Mouse (Mus musculus): ENCODE measurements around the gene Olfr608. TPM values are rescaled to one million over a fixed set of nuclear protein-coding genes. Genes with fewer than 3 reads are reported as not detected.
"Not testable (repeated sequence)": the region's sequence is repeated elsewhere in the genome, so short reads cannot be mapped to it uniquely, and the experiment has no call there.

Olfr608 gene
- not detected in 2 replicates for polyA plus RNA-seq (2015; fragmentation: Nextera tagmentation; extraction: Ambion mirVana)

DNA sequence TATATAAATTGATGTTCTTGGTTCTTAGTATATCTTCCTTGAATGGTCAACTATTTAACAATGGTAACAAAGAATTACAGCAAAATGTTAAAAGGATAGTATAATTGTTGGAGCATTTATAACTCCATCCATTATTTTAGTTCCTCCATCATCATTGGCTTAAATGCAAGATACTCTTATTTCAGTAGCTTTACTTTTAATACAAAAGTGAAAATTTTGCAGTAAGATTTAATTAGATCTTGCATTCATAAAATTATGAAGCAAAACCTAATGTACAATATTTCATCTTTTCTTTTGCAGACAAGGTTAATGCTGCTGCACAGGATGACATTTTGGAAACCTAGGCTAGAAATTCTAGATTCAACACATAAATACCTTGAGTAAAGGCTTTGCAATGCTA is at the start of gene Olfr608:
Olfr608 (plus strand) TSS at position 301 of the 400 bp plus-strand sequence.
- Histone ChIP-seq H3K4me3 (replicated peaks) (no peak within 1 kb of the TSS), H3K27me3 (no peaks in the 10 kb centered on the region), H3K9me3 (replicated peaks) (no peaks in the 10 kb centered on the region), H3K9ac (no peak within 1 kb of the TSS), H3K4me1 (no peaks in the 10 kb centered on the region), H3K4me2 (no peak within 1 kb of the TSS), H3K27ac (no peak within 1 kb of the TSS), H3K36me3 (no peaks in the 10 kb centered on the region)
- no peak for ATAC-seq (replicated peaks; ENCODE audit: low FRiP score)

DNA sequence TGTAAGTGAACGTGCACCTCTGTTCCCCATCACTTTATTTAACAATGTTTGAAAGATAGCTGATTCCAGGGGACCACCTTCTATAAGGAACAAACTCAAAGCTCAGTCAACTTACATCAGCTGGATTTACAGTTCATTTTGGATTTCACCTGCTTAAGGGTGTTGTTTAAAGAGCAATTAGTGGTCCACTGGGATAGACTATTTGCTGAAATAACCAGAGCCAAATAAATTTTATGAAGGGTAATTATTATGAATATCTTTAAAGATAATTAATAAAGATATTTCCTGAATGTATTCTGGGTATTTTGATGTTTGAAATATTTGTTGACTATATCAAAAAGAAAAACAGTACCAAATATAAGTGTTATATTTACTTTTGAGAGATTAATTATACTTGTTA is 24.3 kb upstream of the Olfr608 start, which contains the start of gene Olfr605:
Olfr605 (minus strand) TSS at position 101 of the 400 bp plus-strand sequence.
- Histone ChIP-seq H3K27ac (no peak within 1 kb of the TSS), H3K4me2 (no peak within 1 kb of the TSS), H3K36me3 (no peaks in the 10 kb centered on the region), H3K9me3 (replicated peaks) (no peaks in the 10 kb centered on the region), H3K4me1 (no peaks in the 10 kb centered on the region), H3K9ac (no peak within 1 kb of the TSS), H3K4me3 (replicated peaks) (no peak within 1 kb of the TSS), H3K27me3 (no peaks in the 10 kb centered on the region)
- ATAC-seq (replicated peaks; ENCODE audit: low FRiP score), result no peak
- WGBS, result 91% methylated on average over 1 of the region's 1 CpGs

DNA sequence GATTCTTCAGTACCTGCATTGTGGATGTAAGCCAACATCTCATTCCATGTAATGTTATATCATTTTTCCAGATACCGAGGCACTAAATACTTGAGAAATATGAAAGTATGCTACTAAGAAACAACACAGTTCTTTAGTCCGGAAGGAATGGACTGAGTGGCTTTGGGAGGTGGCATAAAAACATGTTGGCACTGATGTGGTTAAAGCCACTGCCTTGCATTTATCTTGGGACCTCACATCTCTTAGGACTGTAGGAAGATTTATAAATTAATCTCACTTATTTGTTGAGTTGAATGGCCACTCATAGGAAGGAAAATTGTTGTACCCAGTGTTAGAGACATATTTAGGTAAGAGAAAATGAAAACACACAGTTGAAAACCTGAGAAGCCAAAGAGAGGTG is 20.9 kb upstream of the Olfr608 start, which contains the start of gene Olfr606:
Olfr606 (plus strand) TSS at position 301 of the 400 bp plus-strand sequence.
- Histone ChIP-seq H3K4me2 (no peak within 1 kb of the TSS), H3K27me3 (no peaks in the 10 kb centered on the region), H3K36me3 (no peaks in the 10 kb centered on the region), H3K4me3 (replicated peaks) (no peak within 1 kb of the TSS), H3K27ac (no peak within 1 kb of the TSS), H3K9ac (no peak within 1 kb of the TSS), H3K9me3 (replicated peaks) (no peaks in the 10 kb centered on the region), H3K4me1 (no peaks in the 10 kb centered on the region)
- 94% methylated on average over 2 of the region's 2 CpGs for WGBS
- no peak for ATAC-seq (replicated peaks; ENCODE audit: low FRiP score)

- H3K27ac ChIP-seq, result no peak overlapping the region
- no peak overlapping the region for H3K9ac ChIP-seq
- no peaks in the 10 kb centered on the region for H3K4me1 ChIP-seq
- WGBS, result 91% methylated on average over 5 of the region's 5 CpGs
- no peaks in the 10 kb centered on the region for H3K27me3 ChIP-seq
- no peaks in the 10 kb centered on the region for H3K36me3 ChIP-seq
- H3K4me2 ChIP-seq, result no peak overlapping the region
- ATAC-seq (replicated peaks; ENCODE audit: low FRiP score), result no peak
- no peak overlapping the region for H3K4me3 ChIP-seq (replicated peaks)
- no peaks in the 10 kb centered on the region for H3K9me3 ChIP-seq (replicated peaks)
Measured at GRCm38 (mm10) chr7:103460590-103460989, 9.1 kb upstream of the Olfr608 start.

DNA sequence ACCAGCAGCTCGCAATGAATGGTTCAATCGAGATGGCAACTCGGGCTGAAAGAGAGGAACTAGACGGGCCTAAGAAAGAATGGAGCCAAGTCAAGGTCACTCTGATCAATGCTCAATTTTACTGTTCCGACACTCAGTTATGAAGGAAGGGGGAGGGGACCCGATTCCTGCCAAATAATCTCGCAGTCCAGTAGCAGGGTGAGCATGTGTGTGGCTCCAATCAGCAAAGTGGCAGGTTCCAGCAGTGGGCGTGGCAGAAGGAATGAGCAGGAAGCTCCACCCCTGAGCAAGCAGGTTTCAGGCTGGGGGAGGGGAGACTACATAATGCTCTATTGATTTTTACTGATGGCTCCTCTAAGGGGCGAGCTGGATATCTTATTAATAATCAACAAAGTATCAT is 7.4 kb downstream of the Olfr608 start:
- not testable (repeated sequence) for H3K27me3 ChIP-seq; H3K9ac ChIP-seq; H3K27ac ChIP-seq; H3K9me3 ChIP-seq (replicated peaks); H3K4me1 ChIP-seq; H3K36me3 ChIP-seq; H3K4me3 ChIP-seq (replicated peaks); H3K4me2 ChIP-seq; ATAC-seq (replicated peaks; ENCODE audit: low FRiP score)
- WGBS, result 88% methylated on average over 9 of the region's 9 CpGs

DNA sequence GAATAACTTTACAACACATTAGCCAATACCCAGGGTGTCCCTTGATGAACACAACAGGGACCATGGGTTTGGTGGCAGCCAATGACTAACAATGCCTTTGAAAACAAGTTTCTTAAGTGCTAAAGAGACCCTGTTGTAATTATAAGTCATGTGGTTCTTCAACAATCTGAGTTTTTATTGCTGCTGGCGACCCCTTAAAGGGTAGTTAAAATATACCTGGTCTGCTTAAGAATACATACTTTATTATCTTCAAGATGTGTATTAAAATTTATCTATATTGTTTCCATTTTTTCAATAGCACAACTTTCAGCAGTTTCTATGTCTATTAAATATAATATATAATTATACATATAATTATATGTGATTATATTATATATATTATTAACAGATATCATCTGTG is 28.3 kb downstream of the Olfr608 start, which contains the start of gene Olfr609:
Olfr609 (minus strand) TSS at position 101 of the 400 bp plus-strand sequence.
- Histone ChIP-seq H3K4me2 (no peak within 1 kb of the TSS), H3K4me3 (replicated peaks) (no peak within 1 kb of the TSS), H3K4me1 (no peaks in the 10 kb centered on the region), H3K27ac (no peak within 1 kb of the TSS), H3K27me3 (no peaks in the 10 kb centered on the region), H3K36me3 (no peaks in the 10 kb centered on the region), H3K9ac (no peak within 1 kb of the TSS), H3K9me3 (replicated peaks) (no peaks in the 10 kb centered on the region)
- WGBS, result 53% methylated on average over 1 of the region's 1 CpGs
- ATAC-seq (replicated peaks; ENCODE audit: low FRiP score), result no peak

GRCm38 (mm10) chr7:103512022-103512421 is 42.3 kb downstream of the Olfr608 start, which contains the start of gene Olfr610:
TSS of gene Olfr610 (minus strand) at chr7:103512122.
- Histone ChIP-seq H3K9me3 (replicated peaks) (no peaks in the 10 kb centered on the region), H3K36me3 (no peaks in the 10 kb centered on the region), H3K4me2 (no peak within 1 kb of the TSS), H3K9ac (no peak within 1 kb of the TSS), H3K4me1 (no peaks in the 10 kb centered on the region), H3K4me3 (replicated peaks) (no peak within 1 kb of the TSS), H3K27me3 (no peaks in the 10 kb centered on the region), H3K27ac (no peak within 1 kb of the TSS)
- WGBS, result 90% methylated on average over 2 of the region's 2 CpGs
- no peak for ATAC-seq (replicated peaks; ENCODE audit: low FRiP score)

DNA sequence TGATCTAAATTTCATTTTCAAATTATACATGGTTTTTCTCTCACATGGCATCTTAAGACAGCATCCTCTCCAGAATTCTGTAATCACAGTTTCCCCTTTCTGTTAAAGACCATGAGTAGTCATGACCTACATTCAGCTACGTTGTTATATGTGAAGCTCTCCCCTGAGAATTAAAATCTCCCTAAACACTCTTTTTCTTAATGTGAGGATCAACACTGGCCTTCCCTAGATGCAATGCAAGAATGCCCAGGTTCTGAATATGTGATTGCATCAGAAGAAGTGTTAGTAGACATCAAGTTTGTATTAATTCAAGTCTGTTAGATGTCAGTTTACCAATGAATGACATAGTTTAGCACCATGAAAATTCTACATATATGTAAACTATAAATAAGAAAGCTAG is 51.1 kb downstream of the Olfr608 start, which contains the start of gene Olfr611:
Olfr611 (minus strand) TSS at position 101 of the 400 bp plus-strand sequence.
- not testable (repeated sequence) for H3K4me3 ChIP-seq (replicated peaks); H3K4me2 ChIP-seq; H3K4me1 ChIP-seq; H3K9me3 ChIP-seq (replicated peaks); H3K27me3 ChIP-seq; ATAC-seq (replicated peaks; ENCODE audit: low FRiP score); H3K36me3 ChIP-seq; H3K27ac ChIP-seq; H3K9ac ChIP-seq
- 70% methylated on average over 1 of the region's 1 CpGs for WGBS

Other genes starting within 250 kb of the Olfr608 start
- not detected in 2 replicates for gene Usp17ld, start 217.4 kb upstream of the Olfr608 start, polyA plus RNA-seq (2015; fragmentation: Nextera tagmentation; extraction: Ambion mirVana)
- gene Olfr596, start 164.2 kb upstream of the Olfr608 start, polyA plus RNA-seq (2015; fragmentation: Nextera tagmentation; extraction: Ambion mirVana), result not detected in 2 replicates
- gene Olfr597, start 153.6 kb upstream of the Olfr608 start, polyA plus RNA-seq (2015; fragmentation: Nextera tagmentation; extraction: Ambion mirVana), result not detected in 2 replicates
- not detected in 2 replicates for gene Olfr598, start 146.3 kb upstream of the Olfr608 start, polyA plus RNA-seq (2015; fragmentation: Nextera tagmentation; extraction: Ambion mirVana)
- gene Olfr599, start 134.0 kb upstream of the Olfr608 start, polyA plus RNA-seq (2015; fragmentation: Nextera tagmentation; extraction: Ambion mirVana), result not detected in 2 replicates
- gene Olfr600, start 120.2 kb upstream of the Olfr608 start, polyA plus RNA-seq (2015; fragmentation: Nextera tagmentation; extraction: Ambion mirVana), result not detected in 2 replicates
- not detected in 2 replicates for gene Olfr601, start 107.2 kb upstream of the Olfr608 start, polyA plus RNA-seq (2015; fragmentation: Nextera tagmentation; extraction: Ambion mirVana)
- gene Olfr603, start 83.7 kb upstream of the Olfr608 start, polyA plus RNA-seq (2015; fragmentation: Nextera tagmentation; extraction: Ambion mirVana), result not detected in 2 replicates
- gene Usp17lc, start 54.8 kb upstream of the Olfr608 start, polyA plus RNA-seq (2015; fragmentation: Nextera tagmentation; extraction: Ambion mirVana), result not detected in 2 replicates
- not detected in 2 replicates for gene Olfr605, start 24.4 kb upstream of the Olfr608 start, polyA plus RNA-seq (2015; fragmentation: Nextera tagmentation; extraction: Ambion mirVana)
- gene Olfr606, start 20.8 kb upstream of the Olfr608 start, polyA plus RNA-seq (2015; fragmentation: Nextera tagmentation; extraction: Ambion mirVana), result not detected in 2 replicates
- gene Olfr607, start 5.7 kb upstream of the Olfr608 start, polyA plus RNA-seq (2015; fragmentation: Nextera tagmentation; extraction: Ambion mirVana), result not detected in 2 replicates
- gene Olfr609, start 28.2 kb downstream of the Olfr608 start, polyA plus RNA-seq (2015; fragmentation: Nextera tagmentation; extraction: Ambion mirVana), result not detected in 2 replicates
- gene Olfr610, start 42.2 kb downstream of the Olfr608 start, polyA plus RNA-seq (2015; fragmentation: Nextera tagmentation; extraction: Ambion mirVana), result not detected in 2 replicates
- gene Olfr611, start 51.0 kb downstream of the Olfr608 start, polyA plus RNA-seq (2015; fragmentation: Nextera tagmentation; extraction: Ambion mirVana), result not detected in 2 replicates
- gene Olfr612, start 72.8 kb downstream of the Olfr608 start, polyA plus RNA-seq (2015; fragmentation: Nextera tagmentation; extraction: Ambion mirVana), result not detected in 2 replicates
- not detected in 2 replicates for gene Olfr613, start 78.2 kb downstream of the Olfr608 start, polyA plus RNA-seq (2015; fragmentation: Nextera tagmentation; extraction: Ambion mirVana)
- not detected in 2 replicates for gene Olfr615, start 86.2 kb downstream of the Olfr608 start, polyA plus RNA-seq (2015; fragmentation: Nextera tagmentation; extraction: Ambion mirVana)
- not detected in 2 replicates for gene Olfr616, start 99.3 kb downstream of the Olfr608 start, polyA plus RNA-seq (2015; fragmentation: Nextera tagmentation; extraction: Ambion mirVana)
- not detected in 2 replicates for gene Olfr617, start 103.2 kb downstream of the Olfr608 start, polyA plus RNA-seq (2015; fragmentation: Nextera tagmentation; extraction: Ambion mirVana)
- gene Olfr618, start 120.2 kb downstream of the Olfr608 start, polyA plus RNA-seq (2015; fragmentation: Nextera tagmentation; extraction: Ambion mirVana), result not detected in 2 replicates
- not detected in 2 replicates for gene Olfr619, start 130.7 kb downstream of the Olfr608 start, polyA plus RNA-seq (2015; fragmentation: Nextera tagmentation; extraction: Ambion mirVana)
- not detected in 2 replicates for gene Olfr620, start 142.7 kb downstream of the Olfr608 start, polyA plus RNA-seq (2015; fragmentation: Nextera tagmentation; extraction: Ambion mirVana)
- not detected in 2 replicates for gene Olfr622, start 172.8 kb downstream of the Olfr608 start, polyA plus RNA-seq (2015; fragmentation: Nextera tagmentation; extraction: Ambion mirVana)
- gene Olfr623, start 193.8 kb downstream of the Olfr608 start, polyA plus RNA-seq (2015; fragmentation: Nextera tagmentation; extraction: Ambion mirVana), result not detected in 2 replicates
- gene Olfr624, start 201.3 kb downstream of the Olfr608 start, polyA plus RNA-seq (2015; fragmentation: Nextera tagmentation; extraction: Ambion mirVana), result 0.03 TPM in 1 of 2 replicates, not detected in the other
- gene Olfr625-ps1, start 212.8 kb downstream of the Olfr608 start, polyA plus RNA-seq (2015; fragmentation: Nextera tagmentation; extraction: Ambion mirVana), result not detected in 2 replicates
- not detected in 2 replicates for gene Olfr243, start 244.8 kb downstream of the Olfr608 start, polyA plus RNA-seq (2015; fragmentation: Nextera tagmentation; extraction: Ambion mirVana)